Mouse (Mus musculus) spleen, postnatal 36 days (tissue): ENCODE data around the gene Ttc4.

Experiments
- DNase-seq, 2 experiments: peaks; one replicate each; pipeline ENCODE4 v3.0.0; 2022; ENCODE audit warnings: low spot score in 2 of 2, mixed read lengths in 1 of 2

Ttc4 gene

GRCm38 (mm10) chr4:106614180-106614797 is 64.5 kb downstream of the Ttc4 start:
- peak; percentile 30 to 32 for DNase-seq

GRCm38 (mm10) chr4:106613560-106613959 is 65.2 kb downstream of the Ttc4 start:
- DNase-seq: peak in 1 of 2 experiments; percentile 13

GRCm38 (mm10) chr4:106613105-106613504 is 65.6 kb downstream of the Ttc4 start:
- no peak for DNase-seq
